Mouse (Mus musculus) hindbrain, embryonic 11.5 days (tissue): ENCODE measurements around the gene Bbs5. TPM values are rescaled to one million over a fixed set of nuclear protein-coding genes. Genes with fewer than 3 reads are reported as not detected.
"Not testable (repeated sequence)": the region's sequence is repeated elsewhere in the genome, so short reads cannot be mapped to it uniquely, and the experiment has no call there.

Experiments used
- ATAC-seq: fragments of 200-750 bp; cut with Nextera tagmentation; 2 replicates; pipeline ENCODE4 v1.8.0; 2017; ENCODE audit warnings: mild to moderate bottlenecking, moderate TSS enrichment, moderate library complexity; ENCODE audit not compliant: low FRiP score
- DNase-seq: peaks from one replicate; pipeline ENCODE4 v3.0.0-alpha.2; 2015; ENCODE audit warnings: low spot score
- H3K27ac ChIP-seq: fragments of 300-500 bp; sonication (generic); 2 replicates; pipeline ENCODE4 v1.5.1; 2014; ENCODE audit warnings: mild to moderate bottlenecking, low read depth, low read length
- H3K27me3 ChIP-seq: fragments of 300-500 bp; sonication (generic); 2 replicates; pipeline ENCODE4 v1.6.1; 2014; ENCODE audit warnings: mild to moderate bottlenecking, low read length, moderate library complexity, mixed read lengths; ENCODE audit not compliant: control insufficient read depth, insufficient read depth
- H3K36me3 ChIP-seq: fragments of 300-500 bp; sonication (generic); 2 replicates; pipeline ENCODE4 v1.6.1; 2014; ENCODE audit warnings: mild to moderate bottlenecking, low read length, moderate library complexity, mixed read lengths; ENCODE audit not compliant: control insufficient read depth, insufficient read depth
- H3K4me1 ChIP-seq: fragments of 300-500 bp; sonication (generic); replicated peaks from 2 replicates; pipeline ENCODE4 v1.6.1; 2014; ENCODE audit warnings: low read length, mixed read lengths; ENCODE audit not compliant: control insufficient read depth, insufficient read depth
- H3K4me2 ChIP-seq: fragments of 300-500 bp; sonication (generic); replicated peaks from 2 replicates; pipeline ENCODE4 v1.6.1; 2014; ENCODE audit warnings: mild to moderate bottlenecking, low read depth, low read length
- H3K4me3 ChIP-seq: fragments of 300-500 bp; sonication (generic); 2 replicates; pipeline ENCODE4 v1.5.1; 2014; ENCODE audit warnings: low read depth, low read length
- H3K9ac ChIP-seq: fragments of 300-500 bp; sonication (generic); 2 replicates; pipeline ENCODE4 v1.6.1; 2014; ENCODE audit warnings: low read depth, low read length
- H3K9me3 ChIP-seq: fragments of 300-500 bp; sonication (generic); 2 replicates; pipeline ENCODE4 v1.6.1; 2016; ENCODE audit warnings: low read length; ENCODE audit not compliant: control insufficient read depth
- WGBS: fragments of 180-500 bp; shearing (Covaris S2); extraction: QIAGEN DNeasy Blood & Tissue Kit; methylation state at CpG from one replicate; pipeline ENCODE4 v1.1.7; 2014; 5-methylcytosine and 5-hydroxymethylcytosine counted together
- polyA plus RNA-seq: library from polyadenylated mRNA; unstranded; fragments of >200 nt; fragmentation: Nextera tagmentation; extraction: Ambion mirVana; gene quantifications from 2 replicates; pipeline ENCODE4 v1.2.1, GENCODE M21; 2014

The Bbs5 gene
- polyA plus RNA-seq, 1 experiment from 2014 or later = 21.9 TPM

- WGBS = 98% methylated on average over 4 of the region's 4 CpGs
- Histone ChIP-seq H3K36me3 (no peaks in the 10 kb centered on the region), H3K9me3 (no peaks in the 10 kb centered on the region), H3K27ac (no peak overlapping the region), H3K4me1 (no peaks in the 10 kb centered on the region), H3K4me2 (no peak overlapping the region), H3K27me3 (no peaks in the 10 kb centered on the region), H3K9ac (no peak overlapping the region), H3K4me3 (no peak overlapping the region)
- ATAC-seq = no peak
- no peak for DNase-seq
Observed at GRCm38 (mm10) chr2:69659326-69659725, 12.4 kb downstream of the Bbs5 start.

DNA sequence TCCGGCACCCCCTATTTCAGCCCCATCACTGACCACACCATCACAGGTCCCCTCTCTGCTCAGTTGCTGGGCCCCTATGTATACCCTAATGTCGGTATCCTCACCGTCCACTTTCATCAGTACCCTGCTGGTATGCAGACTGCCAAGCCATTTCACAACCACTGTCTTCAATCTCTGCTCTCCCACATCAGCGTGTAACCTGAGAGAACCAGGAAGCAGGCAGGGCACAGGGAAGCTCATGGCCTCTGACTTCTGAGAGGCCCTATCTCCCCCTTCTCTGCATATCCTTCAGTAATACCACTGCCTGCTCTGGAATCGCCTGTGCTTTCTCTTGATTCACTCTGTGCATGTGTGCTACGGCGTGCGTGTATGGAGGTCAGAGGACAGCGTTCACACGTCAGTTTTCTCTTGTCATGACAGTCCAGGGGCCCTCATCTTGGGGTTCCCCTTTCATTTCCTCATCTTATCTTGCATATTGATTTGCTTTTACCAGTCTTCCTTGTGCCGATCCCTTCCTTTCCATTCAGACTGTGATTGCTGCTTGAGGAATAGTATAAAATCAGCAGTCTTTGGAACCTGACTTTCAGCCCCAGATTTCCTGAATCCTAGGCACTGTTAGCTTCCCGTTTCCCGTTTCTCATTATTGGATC is 17.0 kb downstream of the Bbs5 start:
- DNase-seq = no peak
- Histone ChIP-seq H3K36me3 (no peaks in the 10 kb centered on the region), H3K4me1 (no peaks in the 10 kb centered on the region), H3K27ac (no peak overlapping the region), H3K9ac (no peak overlapping the region), H3K9me3 (no peaks in the 10 kb centered on the region), H3K4me3 (no peak overlapping the region), H3K27me3 (no peaks in the 10 kb centered on the region), H3K4me2 (no peak overlapping the region)
- no peak for ATAC-seq
- 80% methylated on average over 13 of the region's 13 CpGs for WGBS

- 96% methylated on average over 4 of the region's 4 CpGs for WGBS
- no peak for DNase-seq
- H3K27me3 ChIP-seq = no peaks in the 10 kb centered on the region
- H3K4me1 ChIP-seq = no peaks in the 10 kb centered on the region
- no peak for ATAC-seq
- no peaks in the 10 kb centered on the region for H3K9me3 ChIP-seq
- H3K36me3 ChIP-seq = no peaks in the 10 kb centered on the region
- no peak overlapping the region for H3K4me3 ChIP-seq
- H3K27ac ChIP-seq = no peak overlapping the region
- no peak overlapping the region for H3K4me2 ChIP-seq
- H3K9ac ChIP-seq = no peak overlapping the region
Observed at GRCm38 (mm10) chr2:69667656-69668055, 20.7 kb downstream of the Bbs5 start.

- no peaks in the 10 kb centered on the region for H3K36me3 ChIP-seq
- no peaks in the 10 kb centered on the region for H3K4me1 ChIP-seq
- no peak overlapping the region for H3K4me3 ChIP-seq
- DNase-seq (no peak), ATAC-seq (no peak)
- no peaks in the 10 kb centered on the region for H3K9me3 ChIP-seq
- no peak overlapping the region for H3K4me2 ChIP-seq
- H3K27ac ChIP-seq = no peak overlapping the region
- H3K27me3 ChIP-seq = no peaks in the 10 kb centered on the region
- no peak overlapping the region for H3K9ac ChIP-seq
- WGBS = 87% methylated on average over 6 of the region's 6 CpGs
Observed at GRCm38 (mm10) chr2:69668414-69668813, 21.4 kb downstream of the Bbs5 start.

GRCm38 (mm10) chr2:69669853-69670252 is 22.9 kb downstream of the Bbs5 start, which contains the start of gene Klhl41:
TSS of gene Klhl41 (plus strand) at chr2:69670120.
- Histone ChIP-seq H3K36me3 (no peaks in the 10 kb centered on the region), H3K9ac (no peak within 1 kb of the TSS), H3K4me3 (no peak within 1 kb of the TSS), H3K9me3 (no peaks in the 10 kb centered on the region), H3K27me3 (no peaks in the 10 kb centered on the region), H3K4me1 (no peaks in the 10 kb centered on the region), H3K27ac (no peak within 1 kb of the TSS), H3K4me2 (no peak within 1 kb of the TSS)
- no peak for DNase-seq
- ATAC-seq = no peak
- WGBS = 91% methylated on average over 9 of the region's 9 CpGs

DNA sequence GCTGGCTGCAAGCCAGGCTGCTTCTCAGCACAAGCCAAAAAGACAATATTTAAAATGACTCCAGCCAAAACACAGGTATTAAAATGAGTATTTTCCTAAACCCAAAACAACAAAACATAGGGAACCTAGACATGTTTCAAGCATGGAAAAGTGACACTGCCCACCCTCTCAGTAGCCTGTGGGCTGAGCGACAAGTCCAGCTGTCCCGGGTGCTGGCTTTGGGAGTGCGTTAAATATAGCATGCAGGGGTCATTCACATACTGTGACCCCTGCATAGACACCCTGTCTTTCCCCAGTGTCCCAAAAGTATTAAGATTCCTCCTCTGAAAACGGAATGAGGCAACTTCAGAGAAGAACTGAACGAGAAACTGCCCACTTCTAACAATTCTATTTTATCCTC is 26.8 kb downstream of the Bbs5 start:
- DNase-seq (no peak), ATAC-seq (no peak)
- no peaks in the 10 kb centered on the region for H3K27me3 ChIP-seq
- no peak overlapping the region for H3K4me2 ChIP-seq
- H3K4me1 ChIP-seq = no peaks in the 10 kb centered on the region
- no peaks in the 10 kb centered on the region for H3K36me3 ChIP-seq
- no peak overlapping the region for H3K4me3 ChIP-seq
- no peaks in the 10 kb centered on the region for H3K9me3 ChIP-seq
- no peak overlapping the region for H3K27ac ChIP-seq
- 77% methylated on average over 5 of the region's 5 CpGs for WGBS
- H3K9ac ChIP-seq = no peak overlapping the region

DNA sequence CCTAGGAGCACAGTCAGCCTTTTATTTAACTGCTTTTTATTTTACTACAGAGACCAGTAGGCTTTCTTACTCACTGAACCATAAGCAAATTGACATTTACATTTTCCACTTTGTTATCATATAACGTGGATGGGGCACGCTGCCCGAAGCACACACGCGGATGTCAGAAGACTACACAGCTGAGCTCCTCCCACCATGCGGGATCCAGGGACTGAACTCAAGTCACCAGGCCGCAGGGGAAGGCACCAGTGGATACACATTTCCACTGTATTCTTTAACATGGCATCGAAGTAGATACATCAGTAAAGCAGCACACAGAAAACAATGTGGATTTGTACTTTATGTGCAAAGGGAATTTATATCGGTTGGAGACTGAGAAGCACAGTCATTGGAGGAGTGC is 28.3 kb downstream of the Bbs5 start:
- H3K27me3 ChIP-seq = no peaks in the 10 kb centered on the region
- ATAC-seq (no peak), DNase-seq (no peak)
- no peaks in the 10 kb centered on the region for H3K9me3 ChIP-seq
- no peak overlapping the region for H3K4me3 ChIP-seq
- no peak overlapping the region for H3K9ac ChIP-seq
- H3K4me2 ChIP-seq = no peak overlapping the region
- no peaks in the 10 kb centered on the region for H3K36me3 ChIP-seq
- no peak overlapping the region for H3K27ac ChIP-seq
- H3K4me1 ChIP-seq = no peaks in the 10 kb centered on the region
- 77% methylated on average over 9 of the region's 9 CpGs for WGBS

DNA sequence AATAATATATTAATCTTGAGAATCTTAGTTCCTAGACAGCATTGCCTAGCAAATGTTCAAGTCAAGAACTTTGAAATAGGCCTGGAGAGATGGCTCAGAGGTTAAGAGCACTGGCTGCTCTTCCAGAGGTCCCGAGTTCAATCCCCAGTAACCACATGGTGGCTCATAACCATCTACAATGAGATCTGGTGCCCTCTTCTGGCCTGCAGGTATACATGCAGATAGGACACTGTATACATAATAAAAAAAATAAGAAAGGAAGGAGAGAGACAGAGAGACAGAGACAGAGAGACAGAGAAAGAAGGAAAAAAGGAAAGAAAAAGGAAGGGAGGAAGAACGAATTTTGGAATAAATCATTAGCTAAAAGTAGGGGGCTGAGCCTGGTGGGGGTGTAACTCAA is 29.7 kb downstream of the Bbs5 start:
- Histone ChIP-seq H3K9ac (no peak overlapping the region), H3K4me3 (no peak overlapping the region), H3K27me3 (no peaks in the 10 kb centered on the region), H3K27ac (no peak overlapping the region), H3K4me1 (no peaks in the 10 kb centered on the region), H3K4me2 (no peak overlapping the region), H3K9me3 (no peaks in the 10 kb centered on the region), H3K36me3 (no peaks in the 10 kb centered on the region)
- no peak for ATAC-seq
- 63% methylated on average over 2 of the region's 2 CpGs for WGBS
- DNase-seq = no peak

- not testable (repeated sequence) for H3K9me3 ChIP-seq, H3K4me1 ChIP-seq, DNase-seq, H3K4me3 ChIP-seq, ATAC-seq, H3K36me3 ChIP-seq, H3K9ac ChIP-seq, H3K4me2 ChIP-seq, H3K27ac ChIP-seq, H3K27me3 ChIP-seq
- 93% methylated on average over 2 of the region's 2 CpGs for WGBS
Observed at GRCm38 (mm10) chr2:69677215-69677614, 30.2 kb downstream of the Bbs5 start.
